Mouse (Mus musculus) CH12.LX (cell line): ENCODE measurements around the gene Ccdc36. TPM values are rescaled to one million over a fixed set of nuclear protein-coding genes. Genes with fewer than 3 reads are reported as not detected.

Experiments
- DNase-seq: peaks from one replicate; pipeline ENCODE4 v3.0.0-alpha.2; 2013; ENCODE audit errors: extremely low read depth
- H3K27ac ChIP-seq: 2 replicates; pipeline ENCODE4 v1.5.1; 2012; ENCODE audit warnings: low read depth, mild to moderate bottlenecking, control low read depth, moderate library complexity; ENCODE audit not compliant: insufficient read depth
- H3K27me3 ChIP-seq: replicated peaks from 2 replicates; pipeline ENCODE3; 2012; ENCODE audit warnings: inconsistent platforms
- H3K36me3 ChIP-seq, 2 experiments: replicated peaks in 1 of 2; 2 replicates each; pipeline versions ENCODE3 to v1.6.1; 2012; ENCODE audit warnings: inconsistent platforms in 1 of 2, low read length in 1 of 2, mild to moderate bottlenecking in 1 of 2, mixed read lengths in 1 of 2, moderate library complexity in 1 of 2; ENCODE audit not compliant: control insufficient read depth in 1 of 2, insufficient read depth in 1 of 2
- H3K4me1 ChIP-seq, 2 experiments: 2 replicates each; pipeline ENCODE4 v1.6.1; 2012; ENCODE audit warnings: inconsistent platforms in 1 of 2, moderate library complexity in 1 of 2; ENCODE audit not compliant: insufficient read depth in 2 of 2, control insufficient read depth in 1 of 2
- H3K4me2 ChIP-seq: 2 replicates; pipeline ENCODE4 v1.6.1; 2012; ENCODE audit warnings: low read depth, mild to moderate bottlenecking, control low read depth; ENCODE audit not compliant: poor library complexity, insufficient read depth, severe bottlenecking
- H3K4me3 ChIP-seq, 3 experiments: fragments of 150-350 bp in 1 of 3; sonication (generic) in 1 of 3; replicated peaks in 1 of 3; 2 replicates each; pipeline versions ENCODE3 to v1.5.1; 2011 to 2012; ENCODE audit warnings: low read depth in 2 of 3, low read length in 2 of 3, mild to moderate bottlenecking in 2 of 3, moderate library complexity in 2 of 3, control low read depth in 1 of 3, improper control_type of control experiment in 1 of 3, inconsistent platforms in 1 of 3, mixed read lengths in 1 of 3; ENCODE audit not compliant: poor library complexity in 1 of 3
- H3K79me2 ChIP-seq: replicated peaks from 2 replicates; pipeline ENCODE4 v1.6.1; 2012; ENCODE audit warnings: mild to moderate bottlenecking, moderate library complexity; ENCODE audit not compliant: control insufficient read depth, poor library complexity, insufficient read depth, severe bottlenecking; ENCODE audit errors: extremely low read depth
- H3K9ac ChIP-seq: 2 replicates; pipeline ENCODE4 v1.6.1; 2012; ENCODE audit warnings: low read depth, mild to moderate bottlenecking, control low read depth, moderate library complexity; ENCODE audit not compliant: insufficient read depth
- H3K9me3 ChIP-seq: replicated peaks from 2 replicates; pipeline ENCODE3; 2012; ENCODE audit warnings: low read length, inconsistent platforms, mixed read lengths
- CHD1 ChIP-seq: IDR thresholded peaks from 2 replicates; pipeline ENCODE4 v1.6.1; 2012; ENCODE audit warnings: low read depth, low read length, improper control_type of control experiment, inconsistent platforms
- CHD2 ChIP-seq: IDR thresholded peaks from 2 replicates; pipeline ENCODE4 v1.6.1; 2011; ENCODE audit warnings: low read length, improper control_type of control experiment
- E2F4 ChIP-seq: IDR thresholded peaks from 2 replicates; pipeline ENCODE4 v1.6.1; 2011; ENCODE audit warnings: low read depth, low read length, improper control_type of control experiment; ENCODE audit not compliant: insufficient replicate concordance
- ELF1 ChIP-seq: IDR thresholded peaks from 2 replicates; pipeline ENCODE4 v1.6.1; 2014; ENCODE audit warnings: low read depth, mild to moderate bottlenecking, inconsistent platforms, low read length, improper control_type of control experiment
- HCFC1 ChIP-seq: IDR thresholded peaks from 2 replicates; pipeline ENCODE4 v1.6.1; 2012; ENCODE audit warnings: low read depth, mild to moderate bottlenecking, inconsistent platforms, low read length, improper control_type of control experiment
- JUND ChIP-seq: conservative IDR thresholded peaks from 2 replicates; pipeline ENCODE4 v1.6.1; 2011; ENCODE audit warnings: low read depth, low read length, improper control_type of control experiment
- MAFK ChIP-seq: IDR thresholded peaks from 2 replicates; pipeline ENCODE4 v1.6.1; 2011; ENCODE audit warnings: low read length, improper control_type of control experiment; ENCODE audit not compliant: insufficient replicate concordance
- NELFE ChIP-seq: IDR thresholded peaks from 2 replicates; pipeline ENCODE4 v1.6.1; 2011; ENCODE audit warnings: low read depth, low read length, improper control_type of control experiment
- POLR2A ChIP-seq: IDR thresholded peaks from 2 replicates; pipeline ENCODE4 v1.6.1; 2011; ENCODE audit warnings: low read depth, mild to moderate bottlenecking, improper control_type of control experiment, low read length
- POLR2AphosphoS2 ChIP-seq: IDR thresholded peaks from 2 replicates; pipeline ENCODE4 v1.6.1; 2011; ENCODE audit warnings: low read depth, low read length, improper control_type of control experiment
- RAD21 ChIP-seq: IDR thresholded peaks from 2 replicates; pipeline ENCODE4 v1.6.1; 2011; ENCODE audit warnings: low read depth, mild to moderate bottlenecking, low read length, improper control_type of control experiment, moderate library complexity
- RCOR1 ChIP-seq: conservative IDR thresholded peaks from 2 replicates; pipeline ENCODE4 v1.6.1; 2012; ENCODE audit warnings: low read depth, mild to moderate bottlenecking, inconsistent platforms, low read length, improper control_type of control experiment
- TBP ChIP-seq: conservative IDR thresholded peaks from 2 replicates; pipeline ENCODE4 v1.6.1; 2011; ENCODE audit warnings: low read depth, low read length, improper control_type of control experiment
- ZC3H11A ChIP-seq: IDR thresholded peaks from 2 replicates; pipeline ENCODE4 v1.6.1; 2012; ENCODE audit warnings: low read depth, mild to moderate bottlenecking, inconsistent platforms, low read length, improper control_type of control experiment
- ZKSCAN1 ChIP-seq: IDR thresholded peaks from 2 replicates; pipeline ENCODE4 v1.6.1; 2012; ENCODE audit warnings: low read depth, inconsistent platforms, low read length, improper control_type of control experiment, borderline replicate concordance
- dilution Hi-C: fragments of 300-500 bp; cut with MboI; formaldehyde crosslinking; loops from 2 replicates; pipeline ENCODE4 v1.14.3; 2020; ENCODE audit warnings: low sequenced_read_pairs; ENCODE audit not compliant: extremely low pct_unique_long_range_greater_than_20kb, extremely low pct_ligation_motif_present
- in situ Hi-C: fragments of 300-500 bp; cut with MboI; formaldehyde crosslinking; loops from 3 replicates; pipeline ENCODE4 v1.14.3; 2019; ENCODE audit warnings: low sequenced_read_pairs, low pct_ligation_motif_present, low pct_unique_long_range_greater_than_20kb, mixed read lengths
- polyA plus RNA-seq: library from polyadenylated mRNA; unstranded; fragments of >175 nt; gene quantifications from 2 replicates; pipeline ENCODE4 v1.2.1, GENCODE M21; 2012; ENCODE audit warnings: low read depth; ENCODE audit not compliant: insufficient read length
- total RNA-seq, 2 experiments: library from RNA; depleted of rRNA; stranded (reverse); fragments of 300-350 nt in 1 of 2; fragments of >200 nt in 1 of 2; gene quantifications; 2 replicates each; pipeline ENCODE4 v1.2.3; 2012 to 2014

Gene Ccdc36
- total and polyA plus RNA-seq, 3 experiments: 0.04 to 0.13 (median 0.13) TPM

- H3K9ac ChIP-seq: no peak overlapping the region
- H3K4me1 ChIP-seq: peaks cover 0 to 13% of the 10 kb centered on the region in 2 experiments; a peak in 3 of 4 replicates
- H3K27ac ChIP-seq: no peak overlapping the region
Measured at GRCm38 (mm10) chr9:108449860-108450259, 21.6 kb upstream of the Ccdc36 start.

GRCm38 (mm10) chr9:108445125-108445524 lies 16.8 kb upstream of the Ccdc36 start:
- H3K27me3 ChIP-seq: peaks cover 1% of the 10 kb centered on the region
- in situ Hi-C loops: no loop called here
- no peak for TF ChIP-seq ELF1
- TF ChIP-seq RAD21: no peak
- TF ChIP-seq ZC3H11A: no peak
- TF ChIP-seq E2F4: no peak
- TF ChIP-seq NELFE: no peak
- TF ChIP-seq POLR2AphosphoS2: no peak
- no peak for TF ChIP-seq TBP
- TF ChIP-seq HCFC1: no peak
- TF ChIP-seq RCOR1: no peak
- TF ChIP-seq CHD1: no peak
- TF ChIP-seq MAFK: no peak
- no peak for TF ChIP-seq ZKSCAN1
- no peak for TF ChIP-seq JUND
- no peak for TF ChIP-seq POLR2A
- no peak for TF ChIP-seq CHD2
- dilution Hi-C loops: no loop called here
- DNase-seq: no peak
- peaks cover 0 to 6% of the 10 kb centered on the region in 2 experiments; a peak in 2 of 4 replicates for H3K4me1 ChIP-seq
- no peak overlapping the region for H3K9ac ChIP-seq
- no peaks in the 10 kb centered on the region for H3K79me2 ChIP-seq
- H3K36me3 ChIP-seq: no peaks in the 10 kb centered on the region
- H3K9me3 ChIP-seq: no peaks in the 10 kb centered on the region
- no peak overlapping the region for H3K4me2 ChIP-seq
- no peak overlapping the region for H3K4me3 ChIP-seq
- no peak overlapping the region for H3K27ac ChIP-seq

More at GRCm38 (mm10) chr9:108449860-108450259, 21.6 kb upstream of the Ccdc36 start:
- Histone ChIP-seq H3K4me2 (no peak overlapping the region), H3K79me2 (no peaks in the 10 kb centered on the region), H3K27me3 (peaks cover 9% of the 10 kb centered on the region), H3K36me3 (no peaks in the 10 kb centered on the region), H3K4me3 (no peak overlapping the region), H3K9me3 (no peaks in the 10 kb centered on the region)
- in situ Hi-C loops: no loop called here
- no peak for TF ChIP-seq E2F4
- dilution Hi-C loops: no loop called here
- DNase-seq: no peak
